Mouse (Mus musculus) heart, postnatal 25 days (tissue): ENCODE results near the gene Etfa. TPM values are rescaled to one million over a fixed set of nuclear protein-coding genes. Genes with fewer than 3 reads are reported as not detected.

Experiments used
- DNase-seq: peaks from one replicate; pipeline ENCODE4 v3.0.0; 2022; ENCODE audit warnings: low spot score
- intact Hi-C: fragments of 180-260 bp; cut with DNase I; formaldehyde crosslinking; loops from one replicate; pipeline ENCODE4 v1.15.1; 2025
- total RNA-seq, 2 experiments: library from RNA; stranded (reverse); gene quantifications; 2 replicates each; pipeline ENCODE4 v1.2.3; 2021

Gene Etfa
- total RNA-seq, 2 experiments from 2014 or later, result 846 to 861 TPM

DNA sequence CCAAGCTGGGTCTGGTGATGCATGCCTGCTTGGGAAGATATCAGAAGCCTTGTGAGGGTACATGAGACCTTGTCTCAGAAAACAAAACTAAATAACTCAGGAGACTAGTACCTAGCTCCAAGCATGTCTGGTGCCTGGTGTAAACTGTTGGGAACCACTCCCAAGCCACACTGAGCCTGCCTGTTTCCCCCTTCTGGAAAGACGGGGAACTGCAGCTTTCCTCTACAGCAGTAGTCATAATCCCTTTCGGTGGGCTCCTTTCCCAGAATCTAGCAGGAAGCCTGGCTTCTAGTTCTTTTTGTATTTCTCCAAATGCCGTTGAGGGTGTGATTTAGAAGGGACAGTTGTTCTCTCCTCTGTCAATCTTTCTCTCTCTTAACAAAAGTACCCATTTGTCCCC, 23.9 kb upstream of the Etfa start:
- intact Hi-C loops, result loop anchor here (1.0 to 2.0 kb wide), 3 partner anchors 23 to 107 kb away; partner anchors contain the start of gene Etfa

DNA sequence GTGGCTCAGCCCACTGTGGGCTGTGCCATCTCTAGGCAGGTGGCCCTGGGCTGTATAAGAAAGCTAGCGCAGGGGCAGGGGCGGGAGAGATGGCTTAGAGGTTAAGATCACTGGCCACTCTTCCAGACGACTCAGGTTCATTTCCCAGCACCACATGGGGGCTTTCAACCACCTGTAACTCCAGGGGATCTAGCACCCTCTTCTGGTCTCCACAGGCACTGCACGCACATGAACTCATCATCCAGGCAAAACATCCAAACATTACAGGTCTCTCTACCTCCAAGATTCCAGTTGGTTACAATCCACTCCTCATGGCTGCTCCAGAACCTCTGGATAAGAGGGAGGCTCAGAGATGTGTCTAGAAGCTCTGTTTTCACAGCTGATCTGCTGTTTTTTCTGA, 13.7 kb upstream of the Etfa start:
- intact Hi-C loops, result no loop called here
- no peak for DNase-seq

More for the DNA sequence above, 23.9 kb upstream of the Etfa start:
- no peak for DNase-seq

DNA sequence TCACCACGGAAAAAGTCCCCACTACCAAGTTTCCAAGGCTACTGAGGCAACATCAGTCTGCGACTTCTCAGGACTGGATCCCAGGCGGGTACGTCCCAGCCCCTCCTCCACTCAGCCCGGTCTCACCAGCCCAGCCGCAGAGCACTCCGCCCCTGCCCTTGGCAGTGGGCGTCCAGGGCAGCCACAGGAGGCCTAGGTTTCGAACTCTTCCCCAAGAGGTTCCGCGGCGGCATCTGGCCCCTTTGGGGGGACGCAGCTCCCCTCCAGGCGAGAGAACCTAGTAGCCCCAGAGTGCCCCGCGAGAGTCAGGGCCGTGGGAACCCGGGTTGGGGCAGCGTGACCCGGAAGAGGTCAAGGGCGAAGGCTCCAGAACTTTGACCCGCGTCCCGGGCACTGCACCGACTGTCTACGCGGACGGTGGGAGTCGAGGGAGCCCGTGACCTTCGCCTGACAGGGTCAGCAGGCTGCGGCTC, 486 bp downstream of the Etfa start:
- intact Hi-C loops, result no loop called here
- DNase-seq, result peak; percentile 44

DNA sequence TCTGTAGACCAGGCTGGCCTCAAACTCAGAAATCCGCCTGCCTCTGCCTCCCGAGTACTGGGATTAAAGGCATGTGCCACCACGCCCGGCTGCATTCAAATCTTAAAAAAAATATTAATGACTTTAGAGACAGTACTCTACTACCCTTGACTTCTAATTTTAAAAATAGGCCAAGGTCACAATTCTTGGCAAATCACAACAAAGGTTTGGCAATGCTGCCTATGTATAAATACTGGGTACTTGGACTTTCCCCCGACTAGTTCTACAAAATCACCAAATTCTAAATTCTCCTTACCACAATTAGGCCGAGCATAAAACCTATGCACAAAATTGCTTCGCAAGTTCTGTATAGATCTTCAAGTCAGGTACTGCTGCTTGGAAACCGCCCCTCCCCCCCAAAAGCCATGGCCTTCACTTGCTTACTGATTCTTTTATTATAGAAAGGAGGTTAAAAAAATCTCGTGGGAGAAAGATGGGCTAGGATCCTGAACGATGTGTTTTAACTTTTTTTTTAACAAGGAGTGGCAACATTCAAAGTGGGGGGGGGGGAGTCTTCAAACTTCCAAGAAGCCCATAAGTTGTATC, 1.3 kb downstream of the Etfa start:
- intact Hi-C loops, result no loop called here

DNA sequence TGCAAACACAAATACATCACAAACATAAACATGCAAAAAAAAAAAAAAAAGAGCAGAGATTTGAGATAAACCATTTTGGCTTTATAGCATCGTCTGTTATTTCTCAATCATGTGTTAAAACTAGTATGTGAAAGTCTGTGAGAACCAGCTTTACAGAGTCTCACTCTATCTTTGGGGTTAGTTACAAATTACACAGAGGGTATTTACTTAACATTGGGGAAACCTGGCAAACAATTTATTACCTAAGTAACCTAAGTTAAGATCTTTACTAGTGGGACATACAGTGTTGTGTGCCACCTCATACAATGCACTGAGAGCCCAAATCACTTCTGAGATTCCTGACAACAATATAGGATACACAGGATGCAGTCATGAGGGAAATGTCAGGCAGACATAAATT, 2.3 kb downstream of the Etfa start:
- no peak for DNase-seq
- intact Hi-C loops, result no loop called here

More for the DNA sequence above, 1.3 kb downstream of the Etfa start:
- no peak for DNase-seq

DNA sequence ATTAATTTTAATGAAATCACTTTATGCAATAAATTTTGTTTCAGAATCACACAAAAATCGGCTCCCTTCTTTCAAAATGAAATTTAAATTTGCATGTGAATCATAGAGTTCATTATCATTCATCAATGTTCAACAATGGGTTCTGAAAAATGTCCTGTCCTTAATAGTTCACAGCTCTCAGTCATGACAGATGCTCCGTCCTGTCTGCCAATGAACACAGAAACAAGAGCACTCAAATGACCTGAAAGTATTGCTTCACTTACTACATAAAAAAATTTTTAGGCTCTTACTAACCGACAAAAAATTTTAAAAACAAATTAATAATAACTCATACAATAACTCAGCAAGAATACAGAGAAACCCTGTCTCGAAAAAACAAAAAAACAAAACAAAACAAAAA, 3.3 kb downstream of the Etfa start:
- DNase-seq, result no peak
- intact Hi-C loops, result no loop called here

DNA sequence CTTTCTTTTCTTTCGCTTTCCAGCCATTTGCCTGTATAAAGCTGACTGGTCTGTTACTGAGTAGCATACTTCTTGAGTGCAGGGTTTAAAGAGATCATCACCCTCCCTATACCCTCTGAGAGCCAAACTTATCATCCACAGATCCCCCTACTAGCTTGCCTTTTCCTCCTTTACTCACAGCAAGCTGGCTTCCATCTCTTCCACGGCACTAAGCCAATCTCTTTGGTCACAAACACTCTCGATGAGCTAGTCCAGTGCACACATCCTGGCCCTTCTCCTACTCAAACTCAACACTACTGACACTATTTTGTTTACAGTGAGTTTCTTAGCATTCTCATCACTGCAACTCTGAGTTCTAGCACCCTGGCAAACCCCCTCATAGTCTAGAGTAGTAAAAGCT, 4.1 kb downstream of the Etfa start:
- no peak for DNase-seq

DNA sequence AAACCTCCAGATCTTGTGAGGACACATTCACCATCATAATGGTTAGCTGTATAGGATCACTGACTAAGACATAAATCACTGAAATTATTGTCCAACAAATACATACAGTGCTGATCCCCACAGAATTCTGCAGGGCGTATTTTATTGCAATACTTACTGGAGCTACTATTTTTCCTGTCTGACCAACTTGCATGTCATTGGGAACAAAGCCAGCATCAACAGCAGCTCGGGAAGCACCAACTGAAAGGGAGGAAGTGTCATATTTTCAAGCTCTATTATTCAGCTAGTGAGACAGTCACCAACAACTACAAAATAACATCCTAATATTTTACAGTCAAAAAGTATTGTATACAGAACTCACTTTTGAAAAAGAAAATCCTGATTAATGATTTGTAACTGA, 29.9 kb downstream of the Etfa start:
- intact Hi-C loops, result no loop called here
- no peak for DNase-seq

More for the DNA sequence above, 4.1 kb downstream of the Etfa start:
- intact Hi-C loops, result no loop called here

DNA sequence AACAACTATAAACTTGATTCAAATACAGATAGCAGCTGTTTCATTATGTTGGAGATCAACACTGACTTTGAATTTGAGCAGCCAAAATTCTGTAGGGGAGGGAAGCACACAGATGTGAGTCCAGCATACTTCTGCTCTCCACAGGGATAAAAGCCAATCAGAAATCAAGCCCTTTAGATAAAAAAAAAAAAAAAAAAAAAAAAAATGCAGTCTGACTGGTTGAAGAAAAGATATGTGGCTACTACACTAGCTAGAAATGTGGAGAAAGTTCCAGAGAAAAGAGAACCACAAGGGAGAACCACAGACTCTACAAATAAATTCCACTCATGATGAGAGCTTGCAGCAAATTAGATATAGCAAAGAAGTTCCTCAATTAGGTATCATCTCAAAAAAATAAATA, 33.3 kb downstream of the Etfa start:
- DNase-seq, result no peak
- intact Hi-C loops, result no loop called here

DNA sequence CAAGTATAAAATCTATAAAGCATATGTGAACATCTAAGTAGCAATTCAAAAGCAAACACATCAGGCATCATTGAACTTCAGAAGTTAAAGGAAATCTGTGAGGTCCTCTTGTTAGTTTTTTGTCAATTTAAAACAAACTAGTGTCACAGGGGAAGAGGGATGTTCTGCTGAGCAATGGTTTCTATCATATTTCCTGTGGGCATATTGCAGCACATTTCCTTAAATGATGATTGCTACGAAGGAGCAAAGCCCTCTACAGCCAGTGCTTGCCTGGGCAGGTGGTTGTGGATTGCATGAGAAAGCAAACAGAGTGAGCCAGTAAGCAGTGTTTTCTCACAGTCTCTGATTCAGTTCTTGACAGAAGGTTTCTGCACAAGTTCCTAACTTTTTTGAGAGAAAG, 36.0 kb downstream of the Etfa start:
- no peak for DNase-seq
- intact Hi-C loops, result no loop called here

DNA sequence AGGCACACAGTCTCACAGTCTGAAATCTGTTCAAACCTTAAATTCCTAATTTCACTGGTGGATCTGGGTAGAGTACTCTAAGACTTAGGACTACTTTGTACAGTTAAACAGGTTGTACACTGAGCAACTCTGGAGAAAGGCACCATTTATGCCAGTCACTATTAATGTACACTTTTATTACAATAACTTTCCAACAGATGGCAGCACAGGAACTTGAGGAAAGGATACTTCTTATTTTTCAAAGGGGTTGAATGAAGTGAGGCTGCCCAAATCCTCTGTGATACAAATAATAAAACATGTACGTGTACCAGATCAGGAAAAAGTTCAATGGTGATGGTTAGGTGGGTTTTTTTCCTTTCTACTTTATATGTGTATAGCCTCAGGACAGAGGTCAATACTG, 43.6 kb downstream of the Etfa start:
- no peak for DNase-seq
- intact Hi-C loops, result loop anchor here (2.0 kb wide), 1 partner anchor 68 kb away; no protein-coding TSS in a partner anchor

DNA sequence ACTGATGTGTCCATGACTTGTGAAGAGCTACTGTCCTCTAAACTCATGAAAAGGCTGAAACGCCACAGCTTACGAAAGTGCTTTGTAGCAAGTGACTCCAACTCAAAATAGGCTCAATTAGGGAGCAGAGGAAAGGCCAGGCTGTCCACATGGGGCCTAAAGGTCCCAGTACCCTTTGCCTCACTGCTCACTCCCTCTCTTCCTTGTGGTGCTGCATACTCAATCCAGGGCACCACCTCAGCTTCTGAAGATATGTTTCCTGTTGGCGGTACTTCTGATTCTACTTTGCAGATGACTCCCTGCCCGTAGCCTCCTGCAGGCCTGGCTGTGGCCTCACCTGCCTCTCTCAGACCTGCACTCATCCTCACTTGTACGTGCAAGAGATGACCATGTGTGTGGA, 58.7 kb downstream of the Etfa start:
- intact Hi-C loops, result no loop called here
- DNase-seq, result no peak

DNA sequence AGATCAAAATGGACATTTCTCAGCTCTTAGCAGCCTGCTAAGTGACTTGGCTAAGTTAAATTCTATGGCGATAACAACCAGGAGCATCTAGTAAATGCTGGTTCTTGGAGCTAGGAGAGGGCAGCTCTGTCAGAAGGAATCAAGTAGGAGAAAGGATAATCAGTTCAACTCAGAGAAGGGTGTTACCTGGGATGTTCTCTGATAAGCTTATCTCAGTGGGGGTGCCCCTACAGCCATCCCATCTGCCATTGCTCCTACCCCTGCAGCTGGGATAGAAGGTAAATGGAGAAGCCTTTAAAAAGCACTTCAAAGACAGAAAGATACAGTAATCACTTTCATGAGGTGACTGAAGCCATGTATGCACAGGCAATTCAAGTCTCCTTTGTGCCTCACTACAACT, 59.1 kb downstream of the Etfa start:
- DNase-seq, result no peak
- intact Hi-C loops, result no loop called here

DNA sequence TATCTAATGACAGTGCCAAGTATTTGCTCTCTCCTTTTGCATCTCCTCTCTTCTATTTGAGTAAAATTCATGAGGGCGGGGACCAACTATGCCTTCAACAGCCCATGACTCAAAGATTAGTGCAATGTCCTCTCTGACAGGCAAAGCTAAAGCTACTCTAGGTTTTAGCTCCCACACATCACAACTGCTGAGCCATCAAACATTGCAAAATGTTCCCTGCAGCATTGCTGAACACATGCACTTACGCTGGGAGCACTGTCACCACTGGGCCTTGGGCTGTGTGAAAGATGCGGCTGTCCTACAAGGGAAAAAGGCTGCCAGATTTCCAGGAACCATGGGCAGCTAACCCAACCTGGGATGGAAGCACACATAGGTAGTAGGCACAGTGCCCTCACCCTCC, 60.6 kb downstream of the Etfa start:
- intact Hi-C loops, result no loop called here
- no peak for DNase-seq

DNA sequence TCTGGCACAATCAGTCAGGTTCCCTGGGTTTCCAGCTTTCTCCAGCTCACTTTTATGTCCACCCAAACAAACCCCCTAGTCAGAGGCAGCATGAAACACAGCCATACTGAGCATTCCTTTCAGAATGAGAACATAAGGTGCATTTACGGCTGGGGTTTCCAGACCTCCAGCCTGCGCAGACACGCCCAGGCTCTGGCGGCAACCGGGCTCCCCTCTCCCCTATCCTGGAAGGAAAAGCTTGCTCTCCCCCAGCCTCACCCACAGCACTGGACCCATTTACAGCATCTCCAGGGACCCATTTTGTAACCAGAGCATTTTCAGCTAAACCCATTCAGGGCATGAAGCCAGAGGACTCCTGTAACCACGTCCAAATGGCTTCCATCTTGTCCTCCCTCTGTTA, 62.0 kb downstream of the Etfa start:
- DNase-seq, result no peak
- intact Hi-C loops, result no loop called here

DNA sequence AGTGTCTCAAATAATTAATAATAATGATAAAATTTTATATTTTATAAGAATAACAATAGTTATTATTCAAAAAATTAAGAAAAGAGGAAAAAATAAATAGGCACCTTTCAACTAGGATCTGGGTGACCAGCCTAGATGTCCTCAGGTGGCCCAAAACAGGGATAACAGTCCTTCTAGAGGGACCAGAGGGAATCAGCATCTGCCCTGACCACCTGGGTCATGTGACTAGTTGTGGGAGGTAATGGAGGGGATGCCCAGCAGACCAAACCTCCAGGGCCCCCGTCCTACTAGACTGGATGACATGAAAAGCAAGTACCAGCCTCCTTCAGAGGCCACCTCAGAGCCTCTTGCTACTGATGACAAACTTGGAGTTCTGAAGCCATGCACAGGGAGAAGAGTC, 62.9 kb downstream of the Etfa start:
- no peak for DNase-seq

DNA sequence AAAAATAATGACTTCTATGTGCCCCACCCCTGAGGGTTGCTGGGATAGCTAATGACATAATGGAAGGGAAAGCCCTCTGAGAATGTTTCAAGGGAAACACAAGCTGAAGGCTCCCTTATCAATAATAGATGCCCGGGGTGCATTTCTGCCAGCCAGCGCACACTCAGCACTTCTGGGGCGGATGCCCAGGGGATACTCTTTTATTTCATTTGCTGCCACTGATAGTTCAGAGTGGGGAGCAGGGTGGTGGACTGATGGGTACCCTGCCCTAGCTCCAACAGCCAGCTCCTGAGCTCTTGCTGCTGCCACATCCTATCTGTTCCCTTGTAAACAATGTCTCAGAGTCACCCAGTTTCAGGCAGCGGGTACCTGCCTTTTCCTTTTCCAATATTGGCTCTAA, 64.5 kb downstream of the Etfa start:
- intact Hi-C loops, result no loop called here
- no peak for DNase-seq

More for the DNA sequence above, 62.9 kb downstream of the Etfa start:
- intact Hi-C loops, result no loop called here

DNA sequence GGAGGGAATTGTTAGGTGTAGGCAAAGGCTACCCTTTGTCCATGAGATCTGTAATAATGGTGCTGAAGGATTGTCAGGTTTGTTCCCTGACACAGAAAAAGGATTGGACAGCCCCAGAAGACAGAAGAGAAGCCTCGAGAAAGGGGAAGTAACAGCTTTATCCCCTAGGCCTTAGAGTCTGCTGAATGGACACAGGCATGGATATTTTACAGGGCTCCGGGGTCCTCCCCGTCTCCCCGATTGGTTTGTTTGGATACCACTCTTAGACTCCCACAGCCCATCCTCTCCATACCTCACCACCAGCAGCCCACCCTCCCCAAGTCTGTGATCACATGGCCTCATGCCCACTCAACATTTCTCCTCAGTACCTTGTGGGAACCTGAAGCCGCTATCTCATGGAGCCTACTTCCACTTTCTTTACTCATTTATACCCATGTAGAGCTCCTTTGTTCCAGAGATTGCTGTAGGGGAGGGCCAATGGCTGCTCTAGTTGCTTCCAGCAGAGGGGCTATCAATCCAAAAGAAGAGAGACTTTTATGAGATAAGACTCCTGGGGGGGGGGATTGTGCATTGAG, 72.8 kb downstream of the Etfa start:
- no peak for DNase-seq
- intact Hi-C loops, result no loop called here

DNA sequence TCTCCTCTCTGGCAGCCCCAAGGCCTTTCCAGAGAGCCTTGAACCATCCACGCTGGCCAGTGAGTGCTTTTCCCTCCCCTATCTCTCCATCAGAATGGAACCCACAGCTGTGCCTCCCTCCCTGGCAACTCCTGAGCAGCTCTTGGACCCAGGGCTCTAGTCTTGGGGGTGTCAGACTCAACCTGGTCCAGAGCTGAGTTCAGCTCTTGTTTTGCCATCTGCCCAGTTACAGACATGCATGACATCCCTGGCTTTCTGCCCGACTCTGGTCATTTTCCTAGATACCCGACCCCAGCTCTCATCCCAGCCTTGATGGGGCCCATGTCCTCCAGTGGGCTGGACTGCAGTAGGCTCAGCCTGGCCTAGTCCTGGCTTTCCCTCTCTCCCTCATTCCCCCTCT, 73.6 kb downstream of the Etfa start:
- intact Hi-C loops, result no loop called here
- DNase-seq, result no peak

DNA sequence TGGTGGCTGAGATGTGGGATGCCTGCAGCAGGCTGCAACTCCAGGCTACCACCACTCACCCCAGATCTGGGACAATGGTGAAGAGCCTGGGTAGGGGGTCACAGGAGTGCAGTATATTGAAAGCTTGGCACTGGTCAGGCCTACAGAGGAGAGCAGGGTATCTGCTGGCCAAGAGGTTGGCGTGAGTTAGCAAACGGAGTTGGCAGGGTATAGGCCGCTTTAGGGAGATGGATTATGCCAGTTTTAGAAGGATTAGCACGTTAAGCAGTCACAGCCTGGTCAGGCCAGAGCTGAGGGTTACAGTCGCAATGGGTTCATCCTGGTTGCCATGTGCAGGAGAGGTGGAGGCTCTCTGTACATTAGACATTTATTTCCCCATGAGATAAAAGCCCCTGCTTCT, 78.2 kb downstream of the Etfa start:
- DNase-seq, result no peak
- intact Hi-C loops, result no loop called here

DNA sequence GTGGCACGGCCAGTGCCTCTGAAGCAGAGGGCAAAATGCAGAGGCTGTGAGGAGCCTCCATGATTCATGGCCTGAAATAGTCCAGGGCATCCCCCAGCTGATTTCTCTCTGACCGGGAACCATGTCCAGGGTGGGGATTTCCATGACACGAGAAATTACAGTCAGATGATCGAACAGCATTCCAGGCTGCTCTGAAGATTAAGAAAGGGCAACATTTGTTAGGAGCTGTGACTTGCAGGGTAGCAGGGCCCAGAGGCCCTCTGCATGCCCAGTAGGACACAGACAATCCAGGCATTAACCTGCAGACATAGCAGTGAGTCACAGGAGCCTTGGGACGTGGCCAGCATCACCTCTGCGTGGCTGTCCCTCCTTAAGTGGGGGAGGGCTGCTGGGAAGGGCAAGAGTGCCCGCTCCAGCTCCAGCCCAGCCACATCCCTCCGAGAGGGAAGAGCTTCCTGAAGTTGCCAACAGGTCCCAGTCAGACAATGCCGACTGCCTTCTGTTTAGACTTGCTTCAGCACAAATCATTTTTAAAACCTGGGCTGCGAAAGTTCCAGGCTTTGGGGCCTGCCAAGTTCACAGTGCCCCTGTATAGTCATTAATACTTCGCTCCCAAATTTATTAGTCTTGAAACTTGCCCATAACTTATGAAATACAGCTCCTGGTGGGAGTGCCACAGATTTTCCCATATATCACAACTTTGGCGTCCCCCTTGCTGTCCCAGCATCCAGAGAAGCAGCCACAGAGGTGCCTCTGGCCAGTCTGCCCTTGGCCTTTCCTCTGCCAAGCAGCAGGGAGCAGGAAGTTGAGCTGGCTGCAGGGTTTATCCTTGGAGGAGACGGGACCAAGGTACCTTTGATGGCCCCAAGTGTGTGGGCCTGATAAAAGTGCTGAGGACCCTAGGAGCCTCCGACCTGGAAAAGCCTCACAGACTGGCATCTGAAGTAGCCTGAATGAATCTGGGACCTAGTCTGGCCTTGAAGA, 79.4 kb downstream of the Etfa start:
- DNase-seq, result no peak
- intact Hi-C loops, result no loop called here
